Mouse (Mus musculus) midbrain, embryonic 13.5 days (tissue): Measurements from ENCODE around the gene Gtf2a1. TPM values are rescaled to one million over a fixed set of nuclear protein-coding genes. Genes with fewer than 3 reads are reported as not detected.
"Not testable (repeated sequence)": the region's sequence is repeated elsewhere in the genome, so short reads cannot be mapped to it uniquely, and the experiment has no call there.

Experiments used
- ATAC-seq: fragments of 200-750 bp; cut with Nextera tagmentation; 2 replicates; pipeline ENCODE4 v1.8.0; 2017; ENCODE audit warnings: mild to moderate bottlenecking, moderate TSS enrichment, moderate library complexity
- H3K27ac ChIP-seq: fragments of 300-500 bp; sonication (generic); 2 replicates; pipeline ENCODE4 v1.5.1; 2015; ENCODE audit warnings: inconsistent platforms, mild to moderate bottlenecking, moderate library complexity
- H3K27me3 ChIP-seq: fragments of 300-500 bp; sonication (generic); 2 replicates; pipeline ENCODE4 v1.6.1; 2015; ENCODE audit warnings: mild to moderate bottlenecking, inconsistent platforms
- H3K36me3 ChIP-seq: fragments of 300-500 bp; sonication (generic); 2 replicates; pipeline ENCODE4 v1.6.1; 2015; ENCODE audit warnings: mild to moderate bottlenecking, inconsistent platforms
- H3K4me1 ChIP-seq: fragments of 300-500 bp; sonication (generic); replicated peaks from 2 replicates; pipeline ENCODE4 v1.6.1; 2015; ENCODE audit warnings: inconsistent platforms
- H3K4me2 ChIP-seq: fragments of 300-500 bp; sonication (generic); replicated peaks from 2 replicates; pipeline ENCODE4 v1.6.1; 2015; ENCODE audit warnings: moderate library complexity, mild to moderate bottlenecking, inconsistent platforms
- H3K4me3 ChIP-seq: fragments of 300-500 bp; sonication (generic); replicated peaks from 2 replicates; pipeline ENCODE4 v1.5.1; 2015; ENCODE audit warnings: mild to moderate bottlenecking, inconsistent platforms
- H3K9ac ChIP-seq: fragments of 300-500 bp; sonication (generic); replicated peaks from 2 replicates; pipeline ENCODE4 v1.6.1; 2015; ENCODE audit warnings: mild to moderate bottlenecking, inconsistent platforms
- H3K9me3 ChIP-seq: fragments of 300-500 bp; sonication (generic); 2 replicates; pipeline ENCODE4 v1.6.1; 2016; ENCODE audit warnings: mild to moderate bottlenecking, inconsistent platforms
- WGBS: fragments of 180-500 bp; shearing (Covaris S2); methylation state at CpG from one replicate; pipeline ENCODE4 v1.1.7; 2015; 5-methylcytosine and 5-hydroxymethylcytosine counted together
- polyA plus RNA-seq: library from polyadenylated mRNA; unstranded; fragments of >200 nt; fragmentation: Nextera tagmentation; extraction: Ambion mirVana; gene quantifications from 2 replicates; pipeline ENCODE4 v1.2.1, GENCODE M21; 2015

The Gtf2a1 gene
- polyA plus RNA-seq, 1 experiment from 2014 or later = 74.6 TPM

DNA sequence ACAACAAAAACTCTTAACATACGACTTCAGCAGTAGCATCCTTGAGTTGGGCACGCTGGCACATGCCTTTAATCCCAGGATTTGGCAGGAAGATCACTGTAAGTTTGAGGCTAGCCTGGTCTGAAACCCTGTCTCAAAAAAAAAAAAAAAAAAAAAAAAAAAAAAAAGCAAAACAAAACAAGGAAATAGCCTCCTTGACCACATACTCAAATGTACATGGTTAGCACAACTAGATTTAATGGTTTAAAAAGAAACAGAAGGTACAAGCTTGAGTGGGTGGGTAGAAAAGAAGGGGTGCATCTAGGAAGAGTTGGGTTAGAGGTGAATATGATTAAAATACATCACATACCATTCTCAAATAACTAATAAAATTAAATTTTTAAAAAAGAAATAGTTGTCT lies 18.6 kb downstream of the Gtf2a1 start:
- Histone ChIP-seq H3K27ac (no peak overlapping the region), H3K9me3 (no peaks in the 10 kb centered on the region), H3K4me1 (no peaks in the 10 kb centered on the region), H3K27me3 (no peaks in the 10 kb centered on the region), H3K4me2 (no peak overlapping the region), H3K36me3 (peaks cover 73% of the 10 kb centered on the region), H3K4me3 (no peak overlapping the region), H3K9ac (no peak overlapping the region)
- ATAC-seq = no peak
- WGBS = 95% methylated on average over 2 of the region's 2 CpGs

DNA sequence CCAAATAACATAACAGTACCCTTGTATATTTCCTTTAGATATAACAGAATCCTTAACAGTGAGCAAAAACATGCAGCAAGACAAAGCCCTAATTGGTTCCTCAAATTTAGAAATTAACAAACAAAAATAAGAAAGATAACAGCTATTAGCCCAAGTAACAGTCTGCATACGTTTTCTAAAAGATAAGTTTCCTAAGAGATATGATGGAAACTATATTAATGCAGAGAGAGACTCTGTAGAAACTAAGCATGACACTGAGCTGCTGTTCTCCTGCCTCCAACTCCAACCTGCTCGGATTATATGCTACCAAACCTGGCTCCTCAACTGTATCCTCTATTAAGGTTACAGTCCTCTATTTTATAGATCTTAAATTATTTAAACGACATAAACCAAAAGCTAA lies 21.0 kb downstream of the Gtf2a1 start:
- Histone ChIP-seq H3K27ac (no peak overlapping the region), H3K4me3 (no peak overlapping the region), H3K4me2 (no peak overlapping the region), H3K36me3 (peaks cover 72% of the 10 kb centered on the region), H3K4me1 (no peaks in the 10 kb centered on the region), H3K27me3 (no peaks in the 10 kb centered on the region), H3K9ac (no peak overlapping the region), H3K9me3 (no peaks in the 10 kb centered on the region)
- WGBS = 92% methylated on average over 3 of the region's 3 CpGs
- no peak for ATAC-seq

DNA sequence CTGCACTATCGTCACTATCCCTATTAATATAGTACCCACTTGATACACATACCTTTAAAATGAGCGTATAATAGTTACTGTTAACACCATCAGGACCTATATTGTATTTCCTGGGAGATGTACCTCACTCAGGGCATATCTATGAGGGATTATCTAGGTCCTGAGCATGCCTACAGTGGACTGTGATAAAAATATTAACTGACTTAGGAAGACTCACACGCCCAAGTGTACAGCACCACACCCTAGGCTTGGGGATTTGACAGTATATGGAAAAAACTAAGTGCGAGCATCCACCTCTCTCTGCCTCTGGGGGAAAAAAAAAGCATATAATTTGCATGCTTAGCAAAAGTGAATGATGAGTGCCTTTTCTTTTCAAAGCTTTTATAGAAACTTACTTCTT lies 23.1 kb downstream of the Gtf2a1 start:
- 93% methylated on average over 4 of the region's 4 CpGs for WGBS
- Histone ChIP-seq H3K27ac (no peak overlapping the region), H3K4me1 (no peaks in the 10 kb centered on the region), H3K36me3 (peaks cover 72% of the 10 kb centered on the region), H3K4me3 (no peak overlapping the region), H3K9me3 (no peaks in the 10 kb centered on the region), H3K9ac (no peak overlapping the region), H3K4me2 (no peak overlapping the region), H3K27me3 (no peaks in the 10 kb centered on the region)
- no peak for ATAC-seq

DNA sequence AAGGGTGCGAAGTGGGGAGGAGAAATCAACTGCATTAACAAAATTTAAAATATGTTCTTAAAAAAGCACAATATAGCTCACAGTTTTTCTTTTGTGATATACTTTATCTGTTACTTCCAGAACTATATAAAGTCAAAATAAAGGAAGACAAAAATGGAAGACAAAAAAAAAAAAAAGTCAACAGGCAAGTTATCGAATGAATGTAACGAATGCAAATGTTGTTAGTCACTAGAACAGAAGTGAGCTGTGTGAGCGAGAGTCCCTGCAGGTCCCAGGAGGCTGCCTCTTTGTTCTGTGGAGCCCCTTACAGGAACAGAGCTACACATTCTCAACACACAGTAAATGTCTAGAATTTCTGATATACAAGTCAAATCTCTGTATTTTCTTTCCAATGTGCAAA lies 32.1 kb downstream of the Gtf2a1 start:
- H3K9ac ChIP-seq, H3K27me3 ChIP-seq, H3K4me3 ChIP-seq, H3K9me3 ChIP-seq, H3K27ac ChIP-seq, ATAC-seq, H3K4me1 ChIP-seq, H3K4me2 ChIP-seq: not testable (repeated sequence)
- peaks cover 22% of the 10 kb centered on the region for H3K36me3 ChIP-seq
- 78% methylated on average over 4 of the region's 4 CpGs for WGBS

DNA sequence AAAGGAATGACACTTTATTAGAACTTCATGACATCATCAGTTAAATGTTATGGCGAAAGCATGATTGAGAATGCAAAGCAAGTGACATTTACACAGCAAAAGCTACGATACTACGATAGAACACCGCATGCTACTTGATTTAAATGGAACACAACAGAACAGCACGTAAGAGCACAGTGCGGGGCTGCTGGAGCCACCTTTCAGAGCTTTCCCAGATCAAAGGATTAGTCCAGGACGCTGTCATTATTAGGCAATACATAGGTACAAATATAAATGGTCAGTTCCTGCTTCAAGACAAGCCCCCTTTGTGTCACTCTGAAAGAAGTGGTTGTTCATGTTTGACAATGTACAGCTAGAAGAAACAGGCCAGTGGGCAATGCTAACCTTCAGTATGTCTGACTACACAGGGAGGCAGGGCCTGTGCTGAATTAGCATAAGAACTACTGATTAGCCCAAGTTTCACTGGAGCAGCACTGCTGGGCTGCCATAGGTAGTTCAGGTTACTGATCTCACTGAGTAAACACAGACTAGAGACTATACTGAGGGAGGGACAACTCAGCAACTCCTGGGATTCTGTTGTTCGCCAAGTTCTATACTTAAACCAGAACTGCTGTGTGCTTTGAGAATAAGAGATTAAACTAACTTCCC lies 32.8 kb downstream of the Gtf2a1 start:
- not testable (repeated sequence) for H3K4me3 ChIP-seq, H3K27ac ChIP-seq, H3K27me3 ChIP-seq, H3K4me1 ChIP-seq, H3K9me3 ChIP-seq, H3K4me2 ChIP-seq, H3K9ac ChIP-seq
- peaks cover 16% of the 10 kb centered on the region for H3K36me3 ChIP-seq
- WGBS = 88% methylated on average over 8 of the region's 8 CpGs
- 0 out of 2 replicates have a peak, but pooled peaks have one; percentile 37 for ATAC-seq

DNA sequence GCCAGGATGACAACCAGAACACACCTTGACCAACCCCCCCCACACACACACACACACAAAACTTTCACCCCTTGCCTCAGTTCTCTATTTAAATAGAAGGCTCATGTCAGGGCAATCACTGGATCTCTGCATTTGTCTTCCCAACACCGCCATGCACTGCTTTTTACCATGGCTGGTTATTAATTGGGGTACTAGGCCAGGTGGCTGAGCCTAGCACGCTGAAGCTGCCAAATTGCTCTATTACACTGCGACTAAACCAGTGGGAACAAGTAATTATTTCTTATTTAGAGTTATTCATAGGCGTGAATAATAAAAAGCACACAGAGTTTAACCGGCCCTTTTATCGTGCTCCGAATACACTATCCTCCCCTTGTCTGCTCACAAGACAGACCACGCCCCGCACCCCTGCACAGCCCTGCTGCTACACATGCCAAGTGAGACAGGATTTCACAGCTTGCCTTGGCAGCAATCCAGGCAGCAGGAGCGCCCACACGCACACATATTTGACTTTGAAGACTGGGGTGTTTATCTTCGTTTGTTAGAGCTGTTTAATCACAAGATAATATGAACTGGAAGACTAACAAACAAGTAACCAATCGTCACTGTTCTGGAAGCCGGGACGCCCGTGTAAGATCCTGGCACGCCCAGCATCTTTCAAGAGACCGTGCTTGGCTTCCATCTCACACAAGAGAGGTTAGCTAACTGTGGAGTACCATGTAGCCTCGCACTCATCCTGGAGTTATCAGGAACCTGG lies 38.3 kb downstream of the Gtf2a1 start:
- H3K4me1 ChIP-seq = peaks cover 10% of the 10 kb centered on the region; the same call in 1 of the 2 replicates
- ATAC-seq = peak; percentile 94
- H3K9me3 ChIP-seq = no peaks in the 10 kb centered on the region
- H3K36me3 ChIP-seq = peaks cover 11% of the 10 kb centered on the region
- no peak overlapping the region for H3K27ac ChIP-seq
- WGBS = 51% methylated on average over 19 of the region's 19 CpGs
- 0 out of 2 replicates have a peak overlapping the region, but pooled peaks have one; percentile 1 for H3K4me2 ChIP-seq
- no peaks in the 10 kb centered on the region for H3K27me3 ChIP-seq
- no peak overlapping the region for H3K4me3 ChIP-seq
- H3K9ac ChIP-seq = no peak overlapping the region

DNA sequence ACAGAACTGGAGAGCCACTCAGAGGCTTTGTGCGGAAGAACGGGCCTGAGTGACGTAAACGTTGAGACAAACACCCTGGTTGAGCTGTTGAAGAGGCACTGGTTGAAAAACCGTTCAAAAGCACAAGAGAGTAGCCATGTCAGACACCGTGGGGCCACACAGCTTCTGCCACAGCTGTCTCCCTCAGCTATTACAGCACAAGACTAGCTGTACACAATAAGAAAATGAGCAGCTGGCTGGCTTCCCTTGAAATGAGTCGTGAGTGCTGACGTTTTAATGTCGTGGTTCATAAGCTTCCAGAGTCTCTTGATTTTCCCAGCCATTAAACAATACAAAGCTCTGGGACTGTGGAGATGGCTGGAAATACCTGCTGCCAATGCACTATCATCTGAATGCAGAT lies 40.8 kb downstream of the Gtf2a1 start:
- H3K36me3 ChIP-seq = peaks cover 7% of the 10 kb centered on the region; the same call in 1 of the 2 replicates
- ATAC-seq = no peak
- no peak overlapping the region for H3K4me2 ChIP-seq
- H3K27me3 ChIP-seq = no peaks in the 10 kb centered on the region
- no peaks in the 10 kb centered on the region for H3K9me3 ChIP-seq
- H3K9ac ChIP-seq = no peak overlapping the region
- no peak overlapping the region for H3K4me3 ChIP-seq
- H3K4me1 ChIP-seq = peaks cover 10% of the 10 kb centered on the region; the same call in 1 of the 2 replicates
- no peak overlapping the region for H3K27ac ChIP-seq
- whole genome bisulfite sequencing = 58% methylated on average over 9 of the region's 9 CpGs

DNA sequence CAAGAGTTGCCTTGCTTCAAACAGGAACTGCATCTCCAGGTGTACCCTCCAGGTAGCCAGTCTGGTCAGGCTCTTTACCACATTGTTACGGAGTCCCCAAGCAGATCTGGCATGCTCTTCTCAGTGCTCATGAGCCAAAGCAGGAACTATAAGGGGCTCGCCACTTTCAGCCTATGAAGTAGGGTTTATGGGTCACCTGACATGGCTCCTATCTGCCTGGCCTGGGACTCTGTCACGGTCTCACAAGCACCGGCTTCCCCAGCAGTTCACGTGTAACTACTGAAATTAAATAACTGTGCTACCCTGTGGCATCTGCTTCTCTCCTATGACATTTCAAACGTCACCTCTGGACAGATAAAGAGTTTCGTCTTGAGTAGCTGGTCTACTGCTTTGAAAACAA lies 50.1 kb downstream of the Gtf2a1 start:
- Histone ChIP-seq H3K4me2 (no peak overlapping the region), H3K36me3 (no peaks in the 10 kb centered on the region), H3K9ac (no peak overlapping the region), H3K4me1 (no peaks in the 10 kb centered on the region), H3K27ac (no peak overlapping the region), H3K27me3 (no peaks in the 10 kb centered on the region), H3K4me3 (no peak overlapping the region), H3K9me3 (peaks cover 4% of the 10 kb centered on the region; the same call in 1 of the 2 replicates)
- WGBS = 92% methylated on average over 7 of the region's 7 CpGs
- no peak for ATAC-seq

DNA sequence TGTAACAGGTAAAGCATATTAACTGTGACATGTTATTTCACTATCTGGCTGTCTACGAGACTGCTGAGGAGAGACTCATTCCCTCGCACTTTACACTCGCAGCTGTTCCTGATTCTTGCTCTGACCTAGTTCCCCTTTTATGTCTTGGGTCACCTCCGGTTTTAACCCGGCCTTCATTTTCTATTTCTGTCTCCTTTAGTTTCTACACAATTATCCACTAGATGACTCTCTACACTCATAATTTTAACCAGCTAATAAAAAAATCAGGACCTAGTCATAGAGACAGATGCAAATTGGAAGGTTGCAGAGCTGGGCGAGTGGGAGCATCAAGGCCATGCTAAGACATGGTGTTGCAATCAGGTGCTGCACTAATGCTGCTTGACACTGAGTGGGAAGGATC lies 55.8 kb downstream of the Gtf2a1 start:
- H3K4me3 ChIP-seq = no peak overlapping the region
- H3K27me3 ChIP-seq = no peaks in the 10 kb centered on the region
- H3K9ac ChIP-seq = no peak overlapping the region
- H3K4me1 ChIP-seq = no peaks in the 10 kb centered on the region
- 92% methylated on average over 6 of the region's 6 CpGs for WGBS
- H3K4me2 ChIP-seq = no peak overlapping the region
- no peaks in the 10 kb centered on the region for H3K9me3 ChIP-seq
- no peak for ATAC-seq
- H3K36me3 ChIP-seq = no peaks in the 10 kb centered on the region
- H3K27ac ChIP-seq = no peak overlapping the region

DNA sequence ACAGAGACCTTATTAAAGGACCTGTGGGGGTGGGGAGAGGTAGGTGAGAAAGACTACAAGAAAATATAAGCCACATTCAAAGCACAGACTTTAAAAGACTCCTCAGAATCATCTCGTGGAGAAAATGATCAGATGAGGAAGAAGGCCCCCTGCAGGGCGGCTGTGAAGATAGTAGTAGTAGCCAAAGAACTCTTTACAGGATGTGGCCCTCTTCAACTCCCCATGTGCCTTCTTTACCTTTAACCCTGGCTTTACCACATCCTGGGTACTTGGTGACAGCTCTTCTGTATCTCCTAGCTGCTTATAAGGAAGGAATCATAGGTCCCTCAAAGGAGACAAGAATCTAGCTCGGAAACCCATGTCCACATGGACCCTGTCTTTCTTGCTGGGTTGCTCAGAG lies 66.7 kb downstream of the Gtf2a1 start:
- 80% methylated on average over 3 of the region's 3 CpGs for WGBS
- Histone ChIP-seq H3K4me3 (no peak overlapping the region), H3K4me2 (no peak overlapping the region), H3K27me3 (no peaks in the 10 kb centered on the region), H3K27ac (no peak overlapping the region), H3K36me3 (no peaks in the 10 kb centered on the region), H3K4me1 (no peaks in the 10 kb centered on the region), H3K9ac (no peak overlapping the region), H3K9me3 (no peaks in the 10 kb centered on the region)
- no peak for ATAC-seq

DNA sequence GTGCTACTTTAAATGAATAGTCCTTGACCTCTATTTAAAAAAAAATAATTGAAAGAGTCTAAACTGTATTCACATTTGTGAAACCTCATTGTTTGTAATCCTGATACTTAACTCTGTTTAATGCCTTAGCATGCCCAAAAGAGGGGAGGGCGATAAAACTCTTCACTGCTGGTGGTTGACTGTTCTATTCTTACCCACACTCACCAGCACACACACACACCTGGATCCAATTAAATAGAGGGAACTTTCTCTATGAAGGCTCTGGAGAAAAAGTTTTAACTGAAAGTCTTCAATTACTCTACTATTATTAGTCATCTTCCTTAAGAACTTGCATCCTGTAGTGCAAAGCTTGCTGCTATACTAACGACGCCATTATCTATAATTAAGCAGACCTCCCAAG lies 72.5 kb downstream of the Gtf2a1 start:
- H3K36me3 ChIP-seq = no peaks in the 10 kb centered on the region
- no peak for ATAC-seq
- no peaks in the 10 kb centered on the region for H3K9me3 ChIP-seq
- H3K9ac ChIP-seq = no peak overlapping the region
- WGBS = 74% methylated on average over 3 of the region's 3 CpGs
- no peaks in the 10 kb centered on the region for H3K27me3 ChIP-seq
- H3K4me3 ChIP-seq = no peak overlapping the region
- no peak overlapping the region for H3K27ac ChIP-seq
- H3K4me1 ChIP-seq = 0 out of 2 replicates have a peak, but pooled peaks cover 4% of the 10 kb centered on the region
- no peak overlapping the region for H3K4me2 ChIP-seq

DNA sequence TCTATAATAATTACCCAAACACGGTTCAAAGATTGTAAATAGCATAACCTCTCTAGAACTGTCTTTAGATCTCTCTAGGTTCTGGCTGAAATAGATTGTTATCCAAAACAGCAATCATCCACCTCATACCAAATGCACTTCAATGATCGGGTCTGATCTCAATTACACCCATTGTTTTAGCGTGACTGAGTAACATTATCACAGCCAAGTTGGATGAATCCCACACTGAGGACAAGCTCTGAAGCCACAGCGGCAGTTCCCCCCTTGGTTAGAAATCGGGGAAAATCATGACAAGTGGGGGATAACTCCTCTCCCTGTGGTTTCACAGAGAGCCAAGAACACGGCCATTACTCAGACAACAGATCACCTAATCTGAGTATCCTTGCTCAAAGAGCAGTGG lies 76.3 kb downstream of the Gtf2a1 start:
- Histone ChIP-seq H3K4me1 (peaks cover 10% of the 10 kb centered on the region), H3K36me3 (no peaks in the 10 kb centered on the region), H3K27me3 (no peaks in the 10 kb centered on the region), H3K9ac (no peak overlapping the region), H3K27ac (no peak overlapping the region), H3K4me3 (no peak overlapping the region), H3K4me2 (no peak overlapping the region), H3K9me3 (no peaks in the 10 kb centered on the region)
- WGBS = 78% methylated on average over 6 of the region's 6 CpGs
- ATAC-seq = no peak
